Mouse (Mus musculus) left cerebral cortex, postnatal 25 days (tissue): Measurements from ENCODE around the gene Map3k12. TPM values are rescaled to one million over a fixed set of nuclear protein-coding genes. Genes with fewer than 3 reads are reported as not detected.

Source experiments
- DNase-seq, 2 experiments: peaks; one replicate each; pipeline ENCODE4 v3.0.0; 2022; ENCODE audit warnings: low spot score in 2 of 2, mixed read lengths in 1 of 2
- intact Hi-C: fragments of 180-260 bp; cut with DNase I; formaldehyde crosslinking; loops from one replicate; pipeline ENCODE4 v1.15.1; 2025
- total RNA-seq, 2 experiments: library from RNA; stranded (reverse); gene quantifications; 2 replicates each; pipeline ENCODE4 v1.2.3; 2021

Gene Map3k12
- 10 to 100 TPM; 93.6 to 96.2 TPM for total RNA-seq

- peak; percentile 83 to 84 for DNase-seq
- intact Hi-C loops: no loop called here
Measured at GRCm38 (mm10) chr15:102516728-102517404, at the start of gene Map3k12. Map3k12 (minus strand) TSS chr15:102517064.

DNA sequence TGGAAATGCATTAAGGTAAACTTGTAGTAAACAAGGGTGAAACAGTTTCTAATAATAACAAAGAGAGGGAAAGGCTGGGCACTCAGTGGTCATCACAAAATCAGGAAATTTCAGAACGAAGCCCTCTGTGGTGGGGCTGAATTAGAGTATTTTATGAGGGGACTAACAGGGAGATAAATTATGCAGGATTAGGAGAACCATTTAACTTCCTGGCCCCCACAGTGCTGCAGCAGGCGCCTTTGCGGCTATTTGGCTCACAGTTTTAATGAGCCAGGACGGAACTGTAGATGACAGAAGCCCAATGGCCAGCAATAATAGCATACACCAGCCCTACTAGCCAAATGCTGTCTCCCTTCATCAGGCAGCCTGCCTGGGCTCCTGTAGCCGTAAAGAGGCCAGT is 46.8 kb upstream of the Map3k12 start:
- no peak for DNase-seq
- intact Hi-C loops: no loop called here

- intact Hi-C loops: no loop called here
- DNase-seq: no peak
Measured at GRCm38 (mm10) chr15:102563061-102563460, 46.2 kb upstream of the Map3k12 start.

DNA sequence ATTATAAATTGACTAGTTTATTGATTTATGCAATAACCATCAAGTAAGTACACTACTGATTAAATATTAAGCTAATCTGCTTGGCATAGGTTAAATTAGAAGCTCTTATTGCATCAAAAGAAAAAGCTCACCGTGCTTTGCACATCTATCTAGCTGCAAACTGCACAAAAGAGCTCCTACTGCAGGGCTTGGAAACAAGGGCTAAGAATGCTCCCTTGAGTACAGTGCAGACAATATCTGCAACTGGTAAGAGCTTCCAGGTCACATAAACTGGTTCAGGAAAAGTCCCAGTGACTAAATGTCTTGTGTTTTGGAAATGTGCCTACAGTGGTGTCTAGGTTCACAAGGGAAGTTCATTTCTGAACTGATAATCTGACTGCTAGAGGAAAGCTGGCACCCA is 45.6 kb upstream of the Map3k12 start:
- DNase-seq: no peak
- intact Hi-C loops: no loop called here

- peak in 1 of 2 experiments; percentile 20 for DNase-seq
- intact Hi-C loops: no loop called here
Measured at GRCm38 (mm10) chr15:102557580-102557979, 40.7 kb upstream of the Map3k12 start.

- no peak for DNase-seq
- intact Hi-C loops: no loop called here
Measured at GRCm38 (mm10) chr15:102555581-102555980, 38.7 kb upstream of the Map3k12 start.

GRCm38 (mm10) chr15:102552599-102552998 is 35.7 kb upstream of the Map3k12 start:
- DNase-seq: no peak
- intact Hi-C loops: no loop called here

GRCm38 (mm10) chr15:102547478-102547877 is 30.6 kb upstream of the Map3k12 start:
- intact Hi-C loops: loop anchor here (2.0 kb wide), 2 partner anchors 77 to 123 kb away; partner anchors contain the start of genes Atf7 and Gm28047

DNA sequence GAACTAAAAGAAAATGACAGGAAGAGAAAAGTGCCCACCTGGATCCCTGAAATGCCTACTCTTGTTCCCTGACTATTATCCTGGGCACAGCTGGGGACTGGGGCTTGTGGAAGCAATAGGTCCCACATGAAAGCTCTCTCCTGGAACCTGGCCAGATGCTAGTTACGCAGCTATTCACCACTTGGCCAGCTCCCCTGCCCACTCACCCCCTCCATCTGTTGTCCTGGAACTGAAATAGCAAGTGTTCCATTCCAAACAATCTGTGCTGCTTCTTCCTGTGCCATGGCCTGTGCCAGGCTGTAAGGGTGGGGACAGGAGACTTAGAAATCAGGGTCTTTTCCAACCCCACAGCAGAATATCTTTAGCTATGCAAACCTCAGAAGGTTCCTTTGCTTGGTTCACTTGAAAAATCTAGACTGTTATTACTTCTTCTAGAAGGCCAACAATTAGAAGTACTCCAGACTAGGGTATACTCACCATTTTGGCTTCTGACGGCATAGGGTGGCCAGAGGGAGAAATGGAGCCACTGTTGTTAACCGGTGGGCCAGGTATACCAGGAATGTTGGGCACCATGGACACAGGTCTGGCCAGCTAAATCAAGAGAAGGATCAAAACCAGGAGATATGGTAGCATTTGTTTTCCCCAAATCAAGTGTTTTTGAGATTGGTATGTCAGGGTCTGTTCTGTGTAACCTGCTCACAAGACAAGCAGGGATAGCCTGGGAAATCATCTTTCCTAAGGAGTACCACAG is 30.0 kb upstream of the Map3k12 start:
- peak; percentile 86 to 97 for DNase-seq
- intact Hi-C loops: loop anchor here (2.0 kb wide), 2 partner anchors 78 to 124 kb away; partner anchors contain the start of genes Atf7 and Gm28047

More at GRCm38 (mm10) chr15:102547478-102547877, 30.6 kb upstream of the Map3k12 start:
- no peak for DNase-seq

DNA sequence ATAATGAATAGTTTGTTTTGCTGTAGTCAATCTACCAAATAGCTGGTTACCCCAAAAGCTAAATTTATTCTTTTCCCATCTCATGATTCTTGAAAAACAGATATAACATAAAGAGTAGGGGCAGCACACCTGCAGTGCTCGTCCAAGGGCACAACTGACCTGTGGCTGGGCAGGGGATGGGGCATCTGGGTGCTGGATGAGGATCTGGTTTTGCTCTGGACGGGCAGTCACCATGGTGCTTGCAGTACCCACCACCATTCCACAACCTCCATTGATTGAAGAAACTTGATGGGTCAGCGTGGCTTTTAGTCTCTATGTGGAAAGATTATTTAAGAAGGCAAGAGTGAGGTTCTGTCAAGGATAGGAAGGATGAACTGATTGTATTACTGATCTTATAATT is 29.4 kb upstream of the Map3k12 start:
- no peak for DNase-seq
- intact Hi-C loops: loop anchor here (2.0 kb wide), 2 partner anchors 79 to 125 kb away; partner anchors contain the start of genes Atf7 and Gm28047

DNA sequence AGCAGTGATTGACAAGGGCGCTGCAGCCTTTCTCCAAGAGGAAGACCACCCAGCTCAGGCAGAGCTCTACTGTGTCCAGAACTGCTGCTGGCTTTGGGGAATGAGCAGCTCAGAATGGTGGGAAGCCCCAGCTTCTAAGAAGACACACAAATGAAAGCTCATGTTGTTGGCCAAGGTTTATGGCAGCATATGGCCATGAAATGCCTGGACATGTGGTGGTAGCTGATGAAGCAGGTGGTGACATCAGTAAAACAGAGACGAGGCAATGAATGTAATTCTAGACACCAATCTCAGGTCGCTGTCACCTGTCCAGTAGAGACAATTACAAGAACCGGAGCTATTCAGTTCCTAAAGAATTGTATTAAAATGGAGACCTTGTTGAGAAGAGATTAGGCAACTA is 27.9 kb upstream of the Map3k12 start:
- intact Hi-C loops: no loop called here

DNA sequence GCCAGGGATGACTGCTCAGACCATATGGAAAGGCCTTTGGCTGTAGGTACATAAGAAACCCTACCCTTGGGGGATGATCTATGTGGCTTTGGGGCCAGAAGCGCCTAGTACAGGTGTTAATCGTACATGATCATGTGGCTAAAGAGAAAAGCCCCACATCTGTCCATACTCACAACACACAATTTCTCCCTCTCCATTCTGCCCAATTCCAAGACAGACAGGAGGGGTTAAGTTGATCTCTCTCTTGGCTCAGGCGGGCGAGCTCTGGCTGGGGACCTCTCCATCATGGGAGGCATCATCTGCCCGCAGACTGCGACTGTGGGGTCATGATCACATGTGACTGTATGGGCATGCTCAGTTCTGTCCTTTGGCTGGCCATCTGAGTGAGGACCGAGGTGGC is 17.1 kb upstream of the Map3k12 start:
- intact Hi-C loops: no loop called here
- no peak for DNase-seq

More for the DNA sequence above, 27.9 kb upstream of the Map3k12 start:
- no peak for DNase-seq

GRCm38 (mm10) chr15:102532106-102532900 is 15.4 kb upstream of the Map3k12 start:
- intact Hi-C loops: no loop called here
- DNase-seq: no peak

DNA sequence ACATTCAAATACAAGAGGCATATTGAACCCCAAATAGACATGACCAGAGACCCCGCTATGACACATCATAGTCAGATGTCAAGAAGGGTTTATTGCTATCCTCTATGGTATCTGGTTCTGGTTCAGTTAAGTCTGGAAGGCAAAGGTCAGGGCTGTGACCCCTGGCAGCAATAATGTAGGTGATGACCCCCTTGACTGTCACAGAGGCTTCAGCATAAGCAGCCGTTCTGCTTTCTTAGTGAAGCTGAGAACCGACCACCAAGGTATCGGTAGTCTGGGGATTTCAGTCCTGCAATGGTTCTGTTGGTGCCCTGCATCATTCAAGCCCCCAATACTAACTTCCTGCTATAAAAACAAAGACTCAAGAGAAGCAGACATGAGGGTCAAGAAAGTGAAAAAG is 14.7 kb upstream of the Map3k12 start:
- intact Hi-C loops: no loop called here
- no peak for DNase-seq

GRCm38 (mm10) chr15:102530566-102530965 is 13.7 kb upstream of the Map3k12 start:
- intact Hi-C loops: no loop called here
- no peak for DNase-seq

- intact Hi-C loops: no loop called here
- no peak for DNase-seq
Measured at GRCm38 (mm10) chr15:102528396-102528795, 11.5 kb upstream of the Map3k12 start.

DNA sequence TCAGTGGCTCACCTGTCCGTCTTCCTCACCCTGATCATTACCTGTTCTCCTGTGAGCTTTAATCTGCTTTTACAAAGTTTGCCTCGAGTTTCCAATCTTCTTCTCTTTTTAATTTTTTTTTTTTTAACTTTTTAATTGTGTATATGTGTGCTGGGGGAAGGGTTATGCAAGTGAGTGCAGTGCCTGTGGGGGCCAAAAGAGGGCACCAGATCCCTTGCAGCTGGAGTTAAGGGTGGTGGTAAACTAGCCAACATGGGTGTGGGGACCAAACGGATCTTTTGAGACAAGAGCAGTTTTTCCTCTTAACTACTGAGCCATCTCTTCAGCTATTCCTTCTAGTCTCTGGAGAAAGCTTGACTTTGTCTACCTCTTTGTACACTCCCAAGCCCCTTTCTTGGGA is 11.1 kb upstream of the Map3k12 start:
- no peak for DNase-seq
- intact Hi-C loops: no loop called here

DNA sequence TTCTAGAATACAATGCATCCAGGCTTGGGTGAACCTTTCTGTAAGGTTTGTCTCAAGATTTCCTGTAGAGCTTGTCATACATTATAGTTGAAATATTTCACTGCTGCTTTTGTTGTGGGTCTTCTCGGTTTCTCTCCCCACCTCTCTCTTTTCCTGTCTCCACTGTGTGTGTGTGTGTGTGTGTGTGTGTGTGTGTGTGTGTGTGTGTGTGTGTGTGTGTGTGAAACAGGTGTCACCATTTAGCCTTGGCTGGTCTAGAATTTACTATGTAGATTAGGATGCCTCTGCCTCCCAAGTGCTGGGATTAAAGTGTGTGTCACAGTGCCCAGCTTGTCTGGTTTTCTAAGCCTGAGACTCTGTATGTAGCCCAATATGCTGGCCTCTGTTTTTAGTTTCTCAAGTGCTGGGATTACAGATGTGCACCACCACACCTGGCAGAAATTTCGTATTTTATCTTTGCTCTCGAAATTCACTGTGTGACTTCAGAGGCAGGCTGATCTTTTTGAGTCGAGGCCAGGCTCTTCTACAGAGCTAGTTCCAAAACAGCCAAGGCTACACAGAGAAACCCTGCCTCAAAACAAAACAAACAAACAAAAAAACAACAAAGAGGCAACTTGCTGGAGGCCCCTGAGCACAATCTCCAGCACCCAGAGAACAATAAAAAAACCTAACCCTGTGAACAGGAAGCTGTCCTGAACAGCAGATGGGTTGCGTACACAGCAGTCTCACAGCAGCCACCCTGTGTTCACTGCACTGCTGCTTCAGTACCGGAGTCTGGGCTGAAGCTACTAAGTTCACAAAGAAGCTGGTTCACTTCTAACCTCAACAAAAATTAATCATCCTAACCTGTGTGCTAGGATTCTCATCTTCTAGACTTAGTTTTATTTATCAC is 9.5 kb upstream of the Map3k12 start:
- intact Hi-C loops: no loop called here
- DNase-seq: no peak

DNA sequence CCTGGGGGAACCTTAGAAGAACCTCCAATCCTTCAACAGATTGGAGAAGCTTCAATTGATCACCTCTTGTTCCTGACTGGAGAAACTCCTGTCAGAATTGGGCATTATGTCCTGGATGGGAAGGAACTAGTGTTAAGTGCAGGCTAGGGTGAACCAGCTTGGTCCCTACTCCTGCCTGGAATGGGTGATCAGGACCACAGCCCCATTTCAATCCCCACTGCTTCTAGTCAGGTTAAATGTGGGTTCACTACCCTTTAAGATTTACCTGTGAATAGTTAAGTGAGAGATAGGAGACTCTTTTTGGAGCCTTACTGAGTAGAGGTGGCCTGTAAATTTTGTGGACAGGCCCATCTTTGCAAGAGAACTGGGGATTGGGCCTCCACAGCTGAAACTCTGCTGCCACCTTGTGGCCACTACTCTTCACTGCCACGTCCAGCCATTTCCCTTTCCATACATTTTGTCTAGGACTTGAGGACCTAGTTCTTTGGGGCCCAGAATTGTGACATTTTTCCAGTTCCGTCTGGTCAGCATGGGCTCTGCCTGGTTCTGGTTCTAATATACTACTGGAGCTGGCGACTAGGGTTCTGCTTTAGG is 8.1 kb upstream of the Map3k12 start, which contains the start of gene Npff:
TSS of gene Npff (minus strand) at position 51 of the 594 bp plus-strand sequence.
- intact Hi-C loops: no loop called here
- peak; percentile 78 to 85 for DNase-seq
